Mouse (Mus musculus): ENCODE measurements at regions not wholly inside any gene's neighbourhood (a gene's known extent, or its start where the extent isn't known, plus 50 kb on each side); places are given as distances from the start of the nearest gene placed in this dataset.

- Histone ChIP-seq H3K4me2 (replicated peaks; ENCODE audit: low read depth) (no peak overlapping the region), H3K27ac (replicated peaks) (no peak overlapping the region), H3K27me3 (ENCODE audit: control insufficient read depth, insufficient read depth, low read length) (no peaks in the 10 kb centered on the region), H3K36me3 (ENCODE audit: control insufficient read depth, insufficient read depth, low read length) (no peaks in the 10 kb centered on the region), H3K9me3 (ENCODE audit: control insufficient read depth, low read length) (no peaks in the 10 kb centered on the region), H3K9ac (ENCODE audit: low read length) (no peak overlapping the region), H3K4me3 (ENCODE audit: low read depth, low read length) (no peak overlapping the region), H3K4me1 (replicated peaks; ENCODE audit: control insufficient read depth, insufficient read depth) (no peaks in the 10 kb centered on the region)
- 75% methylated on average over 8 of the region's 8 CpGs for WGBS
- no peak for DNase-seq (ENCODE audit: low spot score)
- TF ChIP-seq EP300 (optimal IDR thresholded peaks at IDR 0.05), result no peak
- no peak for TF ChIP-seq CTCF (IDR thresholded peaks at IDR 0.05; ENCODE audit: low read depth)
- no peak for ATAC-seq (ENCODE audit: low FRiP score, low TSS enrichment)
These were observed 61.4 kb downstream of the Mrpl23 start for GRCm38 (mm10) chr7:142593729-142594375.

GRCm38 (mm10) chr7:142595412-142595811 is 62.9 kb downstream of the Mrpl23 start:
- no peaks in the 10 kb centered on the region for H3K9me3 ChIP-seq (ENCODE audit: control insufficient read depth, low read length)
- H3K27me3 ChIP-seq (ENCODE audit: control insufficient read depth, insufficient read depth, low read length), result no peaks in the 10 kb centered on the region
- H3K27ac ChIP-seq (replicated peaks), result no peak overlapping the region
- no peaks in the 10 kb centered on the region for H3K36me3 ChIP-seq (ENCODE audit: control insufficient read depth, insufficient read depth, low read length)
- WGBS, result 38% methylated on average over 1 of the region's 1 CpGs
- H3K4me3 ChIP-seq (ENCODE audit: low read depth, low read length), result no peak overlapping the region
- H3K9ac ChIP-seq (ENCODE audit: low read length), result no peak overlapping the region
- ATAC-seq (ENCODE audit: low FRiP score, low TSS enrichment) (no peak), DNase-seq (ENCODE audit: low spot score) (no peak)
- no peaks in the 10 kb centered on the region for H3K4me1 ChIP-seq (replicated peaks; ENCODE audit: control insufficient read depth, insufficient read depth)
- no peak overlapping the region for H3K4me2 ChIP-seq (replicated peaks; ENCODE audit: low read depth)
- TF ChIP-seq EP300 (optimal IDR thresholded peaks at IDR 0.05) (no peak), CTCF (IDR thresholded peaks at IDR 0.05; ENCODE audit: low read depth) (no peak)

- Histone ChIP-seq H3K4me2 (replicated peaks; ENCODE audit: low read depth) (no peak overlapping the region), H3K4me1 (replicated peaks; ENCODE audit: control insufficient read depth, insufficient read depth) (no peaks in the 10 kb centered on the region), H3K9me3 (ENCODE audit: control insufficient read depth, low read length) (no peaks in the 10 kb centered on the region), H3K27ac (replicated peaks) (no peak overlapping the region), H3K9ac (ENCODE audit: low read length) (no peak overlapping the region), H3K4me3 (ENCODE audit: low read depth, low read length) (no peak overlapping the region), H3K36me3 (ENCODE audit: control insufficient read depth, insufficient read depth, low read length) (no peaks in the 10 kb centered on the region), H3K27me3 (ENCODE audit: control insufficient read depth, insufficient read depth, low read length) (no peaks in the 10 kb centered on the region)
- DNase-seq (ENCODE audit: low spot score), result no peak
- TF ChIP-seq EP300 (optimal IDR thresholded peaks at IDR 0.05) (no peak), CTCF (IDR thresholded peaks at IDR 0.05; ENCODE audit: low read depth) (no peak)
- no peak for ATAC-seq (ENCODE audit: low FRiP score, low TSS enrichment)
- WGBS, result 93% methylated on average over 1 of the region's 1 CpGs
These were observed 63.7 kb downstream of the Mrpl23 start for GRCm38 (mm10) chr7:142596211-142596610.

GRCm38 (mm10) chr7:142597961-142598360 is 65.5 kb downstream of the Mrpl23 start:
- TF ChIP-seq EP300 (optimal IDR thresholded peaks at IDR 0.05), result no peak
- no peak for TF ChIP-seq CTCF (IDR thresholded peaks at IDR 0.05; ENCODE audit: low read depth)
- no peak overlapping the region for H3K4me2 ChIP-seq (replicated peaks; ENCODE audit: low read depth)
- no peak overlapping the region for H3K4me3 ChIP-seq (ENCODE audit: low read depth, low read length)
- no peaks in the 10 kb centered on the region for H3K27me3 ChIP-seq (ENCODE audit: control insufficient read depth, insufficient read depth, low read length)
- no peaks in the 10 kb centered on the region for H3K36me3 ChIP-seq (ENCODE audit: control insufficient read depth, insufficient read depth, low read length)
- DNase-seq (ENCODE audit: low spot score) (no peak), ATAC-seq (ENCODE audit: low FRiP score, low TSS enrichment) (no peak)
- WGBS, result 57% methylated on average over 7 of the region's 7 CpGs
- H3K27ac ChIP-seq (replicated peaks), result no peak overlapping the region
- no peak overlapping the region for H3K9ac ChIP-seq (ENCODE audit: low read length)
- no peaks in the 10 kb centered on the region for H3K9me3 ChIP-seq (ENCODE audit: control insufficient read depth, low read length)
- no peaks in the 10 kb centered on the region for H3K4me1 ChIP-seq (replicated peaks; ENCODE audit: control insufficient read depth, insufficient read depth)

GRCm38 (mm10) chr7:142599942-142600341 is 66.7 kb downstream of the Igf2 start:
- H3K36me3 ChIP-seq (ENCODE audit: control insufficient read depth, insufficient read depth, low read length), result no peaks in the 10 kb centered on the region
- DNase-seq (ENCODE audit: low spot score) (no peak), ATAC-seq (ENCODE audit: low FRiP score, low TSS enrichment) (no peak)
- no peaks in the 10 kb centered on the region for H3K9me3 ChIP-seq (ENCODE audit: control insufficient read depth, low read length)
- no peaks in the 10 kb centered on the region for H3K27me3 ChIP-seq (ENCODE audit: control insufficient read depth, insufficient read depth, low read length)
- 0 out of 2 replicates have a peak overlapping the region, but pooled peaks have one; percentile 1 for H3K27ac ChIP-seq (replicated peaks)
- H3K4me1 ChIP-seq (replicated peaks; ENCODE audit: control insufficient read depth, insufficient read depth), result no peaks in the 10 kb centered on the region
- no peak overlapping the region for H3K4me2 ChIP-seq (replicated peaks; ENCODE audit: low read depth)
- WGBS, result 57% methylated on average over 15 of the region's 15 CpGs
- H3K9ac ChIP-seq (ENCODE audit: low read length), result no peak overlapping the region
- H3K4me3 ChIP-seq (ENCODE audit: low read depth, low read length), result no peak overlapping the region
- TF ChIP-seq EP300 (optimal IDR thresholded peaks at IDR 0.05) (no peak), CTCF (IDR thresholded peaks at IDR 0.05; ENCODE audit: low read depth) (no peak)

GRCm38 (mm10) chr7:142600400-142600799 is 66.2 kb downstream of the Igf2 start:
- no peaks in the 10 kb centered on the region for H3K4me1 ChIP-seq (replicated peaks; ENCODE audit: control insufficient read depth, insufficient read depth)
- H3K27me3 ChIP-seq (ENCODE audit: control insufficient read depth, insufficient read depth, low read length), result no peaks in the 10 kb centered on the region
- H3K4me3 ChIP-seq (ENCODE audit: low read depth, low read length), result no peak overlapping the region
- TF ChIP-seq CTCF (IDR thresholded peaks at IDR 0.05; ENCODE audit: low read depth) (no peak), EP300 (optimal IDR thresholded peaks at IDR 0.05) (no peak)
- no peak overlapping the region for H3K27ac ChIP-seq (replicated peaks)
- ATAC-seq (ENCODE audit: low FRiP score, low TSS enrichment) (no peak), DNase-seq (ENCODE audit: low spot score) (no peak)
- 33% methylated on average over 1 of the region's 1 CpGs for WGBS
- H3K4me2 ChIP-seq (replicated peaks; ENCODE audit: low read depth), result no peak overlapping the region
- H3K9ac ChIP-seq (ENCODE audit: low read length), result no peak overlapping the region
- no peaks in the 10 kb centered on the region for H3K9me3 ChIP-seq (ENCODE audit: control insufficient read depth, low read length)
- no peaks in the 10 kb centered on the region for H3K36me3 ChIP-seq (ENCODE audit: control insufficient read depth, insufficient read depth, low read length)
